Mouse (Mus musculus): ENCODE results near the gene Pde3b. TPM values are rescaled to one million over a fixed set of nuclear protein-coding genes. Genes with fewer than 3 reads are reported as not detected.
A peak's percentile ranks its signal among the peaks of the same experiment; 100 is the strongest.

The Pde3b gene
- total and polyA plus RNA-seq, 3 experiments, result 17.9 to 40.0 (median 26.0) TPM

DNA sequence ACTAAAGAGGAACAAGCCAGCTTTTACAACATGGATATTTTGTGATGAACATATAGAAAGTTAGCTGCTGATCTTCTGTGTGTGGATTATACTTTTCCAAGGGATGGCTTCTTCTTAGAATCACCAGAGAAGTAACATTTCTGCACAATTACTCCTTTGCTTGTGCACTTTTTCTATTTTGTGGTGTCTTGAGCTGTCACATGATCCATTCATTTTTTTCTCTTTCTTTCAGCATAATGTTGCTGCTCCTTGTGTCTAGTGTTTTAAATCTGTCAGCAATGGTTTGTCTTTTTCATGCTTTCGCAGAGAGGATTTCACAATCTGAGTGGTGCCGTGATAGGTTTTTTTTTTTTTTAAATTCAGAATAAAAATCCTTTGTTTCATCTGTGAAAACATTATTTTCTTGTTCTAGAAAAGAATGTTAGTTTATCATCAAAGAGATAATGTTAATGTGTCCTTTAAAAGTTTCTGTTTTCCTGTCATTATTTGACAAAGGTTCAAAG lies 66.4 kb downstream of the Pde3b start:
- no peaks in the 10 kb centered on the region for H3K27me3 ChIP-seq (replicated peaks)
- H3K4me1 ChIP-seq (ENCODE audit: control insufficient read depth in 1 of 2, insufficient read depth in 2 of 2), result peaks cover 4 to 47% of the 10 kb centered on the region in 2 experiments; a peak in 3 of 4 replicates
- peak overlapping the region in 1 of 3 experiments; percentile 38 for H3K4me3 ChIP-seq (replicated peaks in 1 of 3; ENCODE audit: low read depth in 2 of 3, low read length in 2 of 3, poor library complexity in 1 of 3)
- no peaks in the 10 kb centered on the region for H3K9me3 ChIP-seq (replicated peaks; ENCODE audit: low read length)
- H3K4me2 ChIP-seq (ENCODE audit: insufficient read depth, low read depth, poor library complexity, severe bottlenecking), result peak overlapping the region; percentile 46; the same call in 1 of the 2 replicates
- H3K79me2 ChIP-seq (replicated peaks; ENCODE audit: control insufficient read depth, extremely low read depth, insufficient read depth, poor library complexity, severe bottlenecking), result peaks cover 28% of the 10 kb centered on the region
- peak overlapping the region; percentile 76 for H3K27ac ChIP-seq (ENCODE audit: insufficient read depth, low read depth)
- TF ChIP-seq ZNF384 (IDR thresholded peaks at IDR 0.05; ENCODE audit: low read depth, low read length) (peak; percentile 81), MYC (IDR thresholded peaks at IDR 0.05; ENCODE audit: low read depth, low read length) (no peak), GABPA (IDR thresholded peaks at IDR 0.05; ENCODE audit: insufficient replicate concordance, low read depth, low read length) (no peak), SIN3A (IDR thresholded peaks at IDR 0.05; ENCODE audit: low read length) (peak; percentile 40; the same call in 1 of the 2 replicates), CHD2 (IDR thresholded peaks at IDR 0.05; ENCODE audit: low read length) (no peak), NRF1 (IDR thresholded peaks at IDR 0.05; ENCODE audit: low read depth, low read length) (no peak), MAFK (IDR thresholded peaks at IDR 0.05; ENCODE audit: insufficient replicate concordance, low read length) (no peak), CTCF (conservative IDR thresholded peaks at IDR 0.05 in 1 of 2, IDR thresholded peaks at IDR 0.05 in 1 of 2; ENCODE audit: low read depth in 2 of 2, low read length in 2 of 2) (no peak), ELF1 (IDR thresholded peaks at IDR 0.05; ENCODE audit: low read depth, low read length) (no peak), IRF4 (IDR thresholded peaks at IDR 0.05; ENCODE audit: low read depth, low read length) (0 out of 2 replicates have a peak, but pooled peaks have one; percentile 8), CHD1 (IDR thresholded peaks at IDR 0.05; ENCODE audit: low read depth, low read length) (no peak), TCF12 (IDR thresholded peaks at IDR 0.05; ENCODE audit: low read depth, low read length) (no peak), ZMIZ1 (IDR thresholded peaks at IDR 0.05; ENCODE audit: low read depth, low read length) (no peak)
- H3K9ac ChIP-seq (ENCODE audit: insufficient read depth, low read depth), result peak overlapping the region; percentile 76
- dilution Hi-C loops (cut with MboI; ENCODE audit: extremely low pct_ligation_motif_present, extremely low pct_unique_long_range_greater_than_20kb, low sequenced_read_pairs), result no loop called here
- in situ Hi-C loops (cut with MboI; ENCODE audit: low pct_ligation_motif_present, low pct_unique_long_range_greater_than_20kb, low sequenced_read_pairs), result no loop called here
- no peaks in the 10 kb centered on the region for H3K36me3 ChIP-seq (replicated peaks in 1 of 2; ENCODE audit: control insufficient read depth in 1 of 2, insufficient read depth in 1 of 2, low read length in 1 of 2)
- DNase-seq (ENCODE audit: extremely low read depth), result no peak

GRCm38 (mm10) chr7:114492540-114492939 lies 77.5 kb downstream of the Pde3b start:
- H3K4me3 ChIP-seq (replicated peaks in 1 of 3; ENCODE audit: low read depth in 2 of 3, low read length in 2 of 3, poor library complexity in 1 of 3), result no peak overlapping the region
- no peak overlapping the region for H3K4me2 ChIP-seq (ENCODE audit: insufficient read depth, low read depth, poor library complexity, severe bottlenecking)
- no peak overlapping the region for H3K9ac ChIP-seq (ENCODE audit: insufficient read depth, low read depth)
- peaks cover 3 to 35% of the 10 kb centered on the region in 2 experiments for H3K4me1 ChIP-seq (ENCODE audit: control insufficient read depth in 1 of 2, insufficient read depth in 2 of 2)
- dilution Hi-C loops (cut with MboI; ENCODE audit: extremely low pct_ligation_motif_present, extremely low pct_unique_long_range_greater_than_20kb, low sequenced_read_pairs) (no loop called here), in situ Hi-C loops (cut with MboI; ENCODE audit: low pct_ligation_motif_present, low pct_unique_long_range_greater_than_20kb, low sequenced_read_pairs) (loop anchor here (5.0 kb wide), 1 partner anchor 210 kb away; no protein-coding TSS in a partner anchor)
- H3K79me2 ChIP-seq (replicated peaks; ENCODE audit: control insufficient read depth, extremely low read depth, insufficient read depth, poor library complexity, severe bottlenecking), result peaks cover 13% of the 10 kb centered on the region
- no peak overlapping the region for H3K27ac ChIP-seq (ENCODE audit: insufficient read depth, low read depth)
- no peak for DNase-seq (ENCODE audit: extremely low read depth)
- H3K27me3 ChIP-seq (replicated peaks), result no peaks in the 10 kb centered on the region
- H3K36me3 ChIP-seq (replicated peaks in 1 of 2; ENCODE audit: control insufficient read depth in 1 of 2, insufficient read depth in 1 of 2, low read length in 1 of 2), result peaks cover 0 to 8% of the 10 kb centered on the region in 2 experiments
- H3K9me3 ChIP-seq (replicated peaks; ENCODE audit: low read length), result no peaks in the 10 kb centered on the region
- TF ChIP-seq MAX (IDR thresholded peaks at IDR 0.05; ENCODE audit: low read length), result no peak
- peak; percentile 93 for TF ChIP-seq MAFK (IDR thresholded peaks at IDR 0.05; ENCODE audit: insufficient replicate concordance, low read length)

Data from CH12.LX (cell line).